Mouse (Mus musculus) gastrocnemius, postnatal 25 days (tissue): ENCODE data around the gene Socs7. TPM values are rescaled to one million over a fixed set of nuclear protein-coding genes. Genes with fewer than 3 reads are reported as not detected.

Experiments
- DNase-seq: peaks from one replicate; pipeline ENCODE4 v3.0.0; 2022
- total RNA-seq, 2 experiments: library from RNA; stranded (reverse); gene quantifications; 1 replicate in 1 of 2; 2 replicates in 1 of 2; pipeline ENCODE4 v1.2.3; 2021

Gene Socs7
- total RNA-seq, 2 experiments from 2014 or later: 38.9 to 39.2 TPM

DNA sequence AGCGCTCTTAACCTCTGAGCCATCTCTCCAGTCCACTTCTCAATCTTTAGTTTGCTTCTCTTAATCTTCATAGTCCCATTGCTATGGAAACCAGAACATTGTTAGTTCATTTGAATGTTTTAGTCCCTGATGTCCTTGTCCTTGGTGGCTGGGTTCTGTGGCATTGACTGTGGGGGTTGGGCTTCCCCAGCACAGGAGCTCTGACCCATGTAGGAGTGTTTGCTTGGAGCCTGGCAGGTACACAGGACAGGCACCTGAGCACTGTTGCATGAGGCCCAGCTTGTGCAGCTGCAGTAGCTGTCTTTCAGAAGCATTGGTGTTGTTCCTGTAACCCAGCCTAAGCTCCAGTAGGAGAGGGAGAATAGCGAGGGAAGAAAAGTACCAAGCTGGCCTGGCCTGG is 25.5 kb downstream of the Socs7 start:
- no peak for DNase-seq

DNA sequence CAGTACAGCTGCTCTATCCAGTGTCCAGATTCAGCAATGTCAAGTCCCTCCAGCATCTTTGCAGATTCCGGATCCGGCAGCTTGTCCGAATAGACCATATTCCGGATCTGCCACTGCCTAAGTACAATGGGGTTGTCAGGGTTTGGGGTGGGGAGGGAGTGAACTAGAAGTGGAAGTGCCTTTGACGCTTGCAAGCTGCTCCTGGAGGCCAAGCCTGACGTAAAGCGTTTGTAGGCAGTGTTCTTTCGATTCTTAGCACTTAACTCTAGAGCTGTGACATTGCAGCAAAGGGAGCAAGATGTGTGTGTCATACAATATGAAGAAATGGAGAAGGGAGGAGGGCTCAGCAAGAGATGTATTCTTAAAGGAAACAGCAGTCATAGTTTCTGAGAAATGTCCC is 26.8 kb downstream of the Socs7 start:
- DNase-seq: no peak

DNA sequence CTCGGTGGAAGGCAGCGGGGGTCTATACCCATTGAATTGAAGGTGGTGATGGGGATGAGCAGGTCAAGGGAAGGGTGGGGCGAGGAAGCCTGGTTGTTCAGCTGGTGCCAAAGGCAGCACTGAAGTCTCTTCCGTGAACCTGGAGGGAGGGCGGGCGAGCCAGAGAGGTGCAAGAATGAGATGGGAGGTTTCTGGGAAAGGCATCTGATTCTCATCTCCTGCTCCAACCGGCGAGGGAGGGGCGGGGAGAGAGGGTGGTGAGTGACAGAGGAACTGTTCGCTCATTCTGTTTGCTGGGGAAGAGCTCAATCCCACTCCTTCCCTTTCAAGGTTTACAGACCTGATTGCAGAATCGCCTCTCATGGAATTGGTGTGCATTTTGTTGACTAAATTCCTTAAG is 31.3 kb downstream of the Socs7 start:
- no peak for DNase-seq

DNA sequence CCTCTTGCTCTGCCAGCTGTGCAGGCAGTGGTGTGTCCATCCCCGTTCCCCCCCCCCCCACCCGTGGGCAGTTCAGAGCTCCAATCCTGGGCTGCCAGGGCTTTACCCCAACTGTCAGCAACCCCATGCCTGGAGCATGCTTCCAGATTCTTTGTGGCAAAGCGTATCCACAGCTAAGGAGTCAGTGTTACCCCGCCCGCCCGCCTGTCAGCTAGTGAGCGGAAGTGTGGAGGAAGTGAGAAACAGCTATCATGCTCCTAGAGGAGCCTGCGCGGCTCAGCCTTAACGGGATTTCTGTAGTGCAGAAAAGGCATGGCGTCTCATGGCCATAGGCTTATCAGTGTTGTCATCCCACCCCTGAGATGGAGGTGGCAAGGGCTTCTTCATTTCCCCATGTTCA is 31.8 kb downstream of the Socs7 start:
- DNase-seq: no peak

DNA sequence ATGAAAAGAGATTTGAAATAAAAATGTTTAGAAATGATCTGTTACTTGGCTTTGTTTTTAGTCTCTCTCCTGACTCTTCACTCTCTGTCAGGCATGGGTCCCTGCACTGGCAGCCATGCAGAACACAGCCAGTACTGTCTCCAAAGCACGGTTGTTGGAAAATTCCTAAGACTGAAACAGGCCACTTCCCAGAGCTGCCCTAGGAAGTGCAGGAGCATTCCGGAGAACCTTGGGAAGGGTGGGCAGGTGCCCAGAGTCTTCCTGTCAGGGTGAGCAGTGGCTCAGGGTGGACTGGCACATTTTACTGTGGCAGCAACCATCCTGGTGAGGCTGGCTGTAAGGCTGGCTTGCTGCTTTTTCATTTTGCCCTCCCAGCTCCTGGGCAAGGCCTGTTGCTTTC is 36.2 kb downstream of the Socs7 start:
- no peak for DNase-seq

DNA sequence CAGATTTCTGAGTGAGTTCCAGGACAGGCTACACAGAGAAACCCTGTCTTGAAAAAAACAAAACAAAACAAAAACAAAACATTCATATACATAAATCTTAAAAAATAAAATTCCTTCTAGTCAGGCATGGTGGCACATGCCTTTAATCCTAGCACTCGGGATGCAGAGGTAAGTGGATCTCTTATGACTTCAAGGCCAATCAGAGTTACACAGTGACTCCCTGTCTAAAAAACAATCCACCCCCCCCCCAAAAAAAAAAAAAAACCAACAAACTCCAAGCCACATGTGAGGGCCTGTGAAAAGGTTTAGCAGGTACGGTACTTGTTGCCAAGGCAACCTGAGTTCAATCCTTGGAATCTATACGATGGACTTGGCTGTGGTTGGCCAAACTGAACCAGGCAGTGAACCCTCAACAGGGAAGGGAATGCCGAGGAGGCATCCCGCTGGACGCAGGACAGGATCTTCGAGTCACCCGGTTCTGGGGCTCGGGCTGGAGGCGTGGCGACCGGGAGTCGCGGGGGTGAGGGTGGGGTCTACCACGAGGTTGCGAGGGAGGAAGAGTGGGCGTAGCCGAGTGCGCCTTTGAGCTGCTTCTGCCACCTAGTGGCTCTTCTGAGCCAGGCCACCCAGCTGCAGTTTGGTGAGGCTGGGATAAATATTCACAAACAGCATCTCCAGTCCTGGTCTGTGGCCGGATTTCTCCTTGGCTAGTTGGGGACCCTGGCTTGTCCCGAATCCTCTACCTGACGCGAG is 37.8 kb downstream of the Socs7 start:
- DNase-seq: peak; percentile 80

DNA sequence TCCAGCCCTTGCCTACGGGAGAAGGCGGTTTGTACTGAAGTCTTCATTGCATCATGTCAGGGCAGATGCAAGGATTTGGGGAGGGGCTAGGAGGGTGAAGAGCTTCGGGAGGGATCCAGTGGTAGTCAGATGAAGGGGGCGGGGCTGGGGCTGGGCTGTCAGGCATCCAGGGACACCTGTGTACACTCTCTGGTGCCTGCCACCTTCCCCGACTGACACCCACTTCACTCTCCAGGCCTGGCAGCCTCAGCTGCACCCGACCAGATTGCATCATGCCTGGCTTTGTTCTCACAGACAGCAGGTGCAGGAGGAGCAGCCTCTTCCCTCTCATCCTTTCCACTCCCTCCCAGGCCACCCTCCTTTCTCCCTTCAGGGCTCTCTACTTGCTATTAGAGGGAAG is 38.7 kb downstream of the Socs7 start:
- no peak for DNase-seq

DNA sequence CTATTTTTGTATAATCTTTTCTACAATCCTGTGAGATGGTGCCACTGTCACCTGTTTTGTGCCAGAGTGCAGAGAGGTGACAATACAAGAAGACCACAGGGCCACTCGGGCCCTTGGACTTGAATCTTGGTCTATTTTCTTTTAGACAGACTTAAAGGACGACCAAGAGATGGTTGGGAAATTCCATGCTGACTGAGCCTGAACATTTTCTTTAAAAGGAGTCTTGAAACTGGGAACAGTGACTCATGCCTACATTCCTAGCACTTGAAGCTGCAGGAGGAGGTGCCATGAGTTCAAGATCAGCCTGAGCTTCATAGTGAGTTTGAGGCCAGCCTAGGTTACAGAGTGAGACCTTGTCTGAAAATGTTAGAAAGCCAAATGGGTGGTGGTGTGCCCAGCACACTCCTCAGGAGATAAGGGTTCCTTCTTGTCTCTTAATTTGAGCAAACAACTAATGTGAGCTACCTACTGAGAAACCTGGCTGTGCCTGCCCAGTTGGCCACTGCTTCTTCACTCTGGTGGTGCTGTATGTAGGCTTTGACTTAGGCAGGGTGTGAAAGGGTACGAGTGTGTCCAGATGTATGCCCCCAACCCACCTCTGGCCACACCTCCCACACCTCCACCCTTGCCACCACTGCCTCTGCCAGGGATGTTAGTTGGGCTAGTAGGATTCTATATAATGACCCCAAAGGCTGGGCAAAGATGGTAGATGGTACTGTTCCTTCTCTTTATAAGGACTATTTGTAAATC is 39.5 kb downstream of the Socs7 start:
- DNase-seq: no peak

DNA sequence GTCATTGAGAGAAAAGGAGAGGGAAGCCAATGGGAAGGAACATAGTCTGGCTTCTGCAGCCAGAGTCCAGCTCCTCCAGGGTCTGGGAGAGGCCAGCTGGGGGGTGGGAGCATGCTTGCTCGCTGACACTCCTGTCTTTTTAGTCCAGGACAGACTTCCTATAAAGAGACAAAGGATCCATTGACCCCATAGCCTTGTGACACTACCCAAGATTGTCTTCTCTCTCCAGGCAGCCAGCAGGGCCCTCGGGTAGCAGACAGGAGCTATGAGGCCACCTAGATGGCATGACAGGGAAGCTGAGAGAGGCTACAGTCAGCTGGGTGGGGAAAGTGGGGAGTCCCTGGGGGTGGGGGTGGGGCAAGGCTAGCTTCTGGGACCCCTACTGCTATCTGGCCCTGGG is 40.4 kb downstream of the Socs7 start:
- no peak for DNase-seq

DNA sequence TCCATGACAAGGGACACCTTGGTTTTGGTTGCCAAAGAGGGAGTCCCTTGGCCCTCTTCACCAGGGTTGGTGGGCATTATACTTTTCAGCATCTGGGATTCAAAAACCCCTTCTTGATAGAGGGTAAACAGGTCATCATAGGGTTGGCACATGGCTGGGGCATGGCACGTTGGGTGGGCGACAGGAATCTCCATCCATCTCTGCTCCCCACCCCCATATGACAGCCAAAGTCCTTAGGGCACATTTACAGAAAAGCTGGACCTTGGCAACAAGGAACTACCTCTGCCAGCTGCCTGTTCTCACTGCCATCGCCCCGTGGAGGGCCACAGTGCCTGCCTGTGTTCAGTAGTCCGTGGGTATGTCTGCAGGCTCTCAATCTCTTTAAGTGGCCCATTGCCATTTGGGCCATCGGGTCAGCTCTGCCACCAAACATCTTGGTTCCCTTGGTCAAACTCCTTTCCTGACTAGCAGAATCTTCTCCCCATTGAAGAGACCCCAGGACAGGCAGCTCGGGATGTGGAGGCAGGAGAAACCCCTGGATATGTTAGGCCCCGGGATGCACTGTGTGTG is 41.3 kb downstream of the Socs7 start:
- no peak for DNase-seq

DNA sequence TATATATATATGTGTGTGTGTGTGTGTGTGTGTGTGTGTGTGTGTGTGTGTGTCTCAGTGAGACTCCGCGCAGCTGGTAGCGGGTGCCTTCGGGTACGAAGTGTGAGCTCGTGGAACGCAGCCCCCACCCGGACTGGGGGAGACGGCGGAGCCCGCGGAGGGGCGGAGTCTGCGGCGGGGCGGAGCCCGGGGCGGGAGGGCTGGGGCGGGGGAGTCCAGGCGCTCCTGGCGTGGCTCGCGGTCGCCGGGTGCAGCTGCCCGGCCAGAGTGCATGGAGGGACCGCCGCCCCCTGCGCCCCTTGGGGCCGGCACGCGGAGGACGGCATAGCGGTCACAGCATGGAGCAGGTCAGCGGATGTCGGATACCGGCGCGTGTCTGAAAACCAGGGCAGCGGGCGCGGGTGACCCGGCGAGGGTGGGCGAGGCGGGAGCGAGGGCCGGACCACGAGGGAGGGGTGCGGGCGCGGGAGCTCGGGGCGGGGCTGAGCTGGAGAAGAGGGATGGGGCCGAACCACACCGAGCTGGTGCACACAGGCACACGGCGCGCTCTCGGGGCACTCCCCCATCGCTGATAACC is 41.9 kb downstream of the Socs7 start:
- peak; percentile 61 for DNase-seq

DNA sequence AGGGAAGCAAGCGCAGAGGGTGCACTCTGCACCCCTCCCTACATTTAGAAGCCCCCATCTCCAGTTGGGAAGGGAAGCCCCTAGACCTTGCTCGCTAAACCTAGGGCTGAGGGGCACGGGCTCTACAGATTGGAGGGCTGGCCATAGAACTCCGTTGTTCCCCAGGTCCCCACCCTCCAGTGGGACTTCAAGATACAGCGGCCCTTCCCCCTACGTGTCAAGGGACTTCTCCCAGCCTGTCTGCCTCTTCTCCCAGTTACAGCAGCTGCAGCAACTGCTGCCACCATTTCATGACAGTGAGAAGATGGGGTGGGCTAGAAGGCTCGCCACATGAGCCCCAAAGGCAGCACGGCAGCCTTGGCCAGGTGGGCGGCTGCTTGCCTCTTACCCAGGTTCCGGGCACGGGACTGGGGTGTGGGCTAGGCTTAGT is 42.4 kb downstream of the Socs7 start:
- DNase-seq: no peak

DNA sequence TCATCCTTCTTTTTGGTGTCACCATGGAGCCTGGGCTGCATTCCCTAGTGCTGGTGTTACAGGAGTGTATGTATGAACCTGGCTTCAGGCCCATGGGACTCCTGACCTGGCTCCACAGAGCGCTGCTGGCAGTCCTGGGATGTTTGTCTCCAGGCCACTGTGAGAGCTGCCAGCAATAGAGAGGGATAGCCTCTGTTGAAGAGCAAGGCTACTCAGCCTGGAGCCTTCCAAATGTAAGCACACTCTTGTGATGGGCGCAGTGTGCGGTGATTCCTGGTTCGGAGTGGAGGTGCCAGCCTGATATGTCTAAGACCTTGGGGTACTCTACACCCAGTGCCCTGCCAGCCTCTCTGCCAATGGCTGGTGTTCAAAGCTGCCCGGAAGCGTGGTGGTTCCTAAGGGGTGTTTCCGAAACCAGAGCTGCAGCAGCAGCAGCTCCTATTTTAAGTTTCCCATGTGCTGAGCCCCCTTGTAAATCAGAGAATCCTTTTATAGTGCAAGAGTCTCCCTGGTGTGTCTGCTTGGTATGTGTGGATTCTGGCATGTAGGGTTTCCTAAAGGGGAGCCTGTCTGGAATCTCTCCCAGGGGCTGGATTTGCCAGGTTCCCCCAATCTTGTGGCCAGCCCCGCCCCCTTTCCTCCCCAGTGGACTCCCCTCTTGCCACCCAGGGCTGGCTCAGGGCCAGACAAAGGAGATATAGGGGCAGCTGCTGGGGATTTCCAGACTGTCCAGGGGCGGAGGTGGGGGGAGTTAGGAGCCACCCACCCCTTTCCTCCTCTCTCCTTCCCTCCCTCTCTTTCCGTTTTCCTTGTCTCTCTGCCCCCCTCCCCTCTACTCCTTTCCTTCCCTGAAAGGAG is 44.0 kb downstream of the Socs7 start:
- no peak for DNase-seq

DNA sequence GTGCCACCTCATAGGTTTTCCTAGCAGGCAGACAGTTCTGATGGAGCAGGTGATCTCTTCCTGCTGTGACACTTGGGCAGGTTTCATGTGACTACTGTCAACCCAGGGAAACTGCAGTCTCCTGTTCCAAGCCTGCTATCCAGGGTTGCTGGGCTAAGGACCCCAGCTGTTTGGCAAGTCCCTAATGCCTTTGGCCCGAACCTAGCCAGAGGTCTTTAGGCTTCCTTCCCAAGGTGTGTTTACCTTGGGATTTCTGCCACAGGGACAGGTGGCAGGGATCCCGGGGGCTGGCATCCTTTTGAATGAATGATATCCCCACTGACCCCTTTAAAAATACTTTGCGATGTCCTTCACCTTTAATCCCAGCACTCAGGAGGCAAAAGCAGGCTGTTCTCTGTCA is 45.1 kb downstream of the Socs7 start:
- DNase-seq: no peak

DNA sequence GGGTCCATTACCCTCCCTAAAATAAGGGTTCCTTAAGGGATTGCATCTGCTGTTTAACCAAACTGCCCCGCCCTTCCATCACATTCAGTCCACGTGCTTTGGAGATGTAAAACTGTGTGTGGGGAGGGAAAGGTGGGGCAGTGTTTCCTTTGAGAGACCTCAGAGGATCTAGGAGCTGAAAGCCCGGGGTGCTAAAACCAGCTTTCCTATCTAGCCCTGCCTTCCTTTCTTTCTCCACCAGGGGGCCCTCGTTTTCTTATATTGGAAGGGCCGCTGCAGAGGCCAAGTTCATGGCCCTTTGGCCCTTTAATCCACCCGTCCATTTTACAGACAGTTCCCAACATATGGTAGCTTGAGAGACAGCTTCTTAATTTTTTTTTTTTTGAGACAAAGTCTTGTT is 45.8 kb downstream of the Socs7 start:
- no peak for DNase-seq

DNA sequence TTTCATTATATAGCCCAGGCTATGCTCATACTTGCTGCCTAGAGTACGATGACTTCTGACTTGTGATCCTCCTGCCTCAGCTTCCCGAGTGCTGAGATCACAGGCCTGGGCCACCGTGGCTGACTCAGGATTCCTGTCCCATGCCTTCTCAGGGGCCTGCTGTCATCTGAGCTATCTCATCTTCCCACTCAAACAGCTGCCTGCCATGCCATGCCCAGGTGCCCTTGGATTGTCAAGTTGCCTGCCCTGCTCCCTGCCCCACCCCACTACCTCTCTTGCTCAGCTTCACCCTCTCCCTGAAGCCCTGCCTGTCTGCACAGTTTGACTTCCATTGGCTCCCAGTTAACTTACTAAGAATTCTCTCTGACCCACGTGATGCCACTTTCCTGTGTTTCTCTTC is 48.6 kb downstream of the Socs7 start:
- DNase-seq: no peak

DNA sequence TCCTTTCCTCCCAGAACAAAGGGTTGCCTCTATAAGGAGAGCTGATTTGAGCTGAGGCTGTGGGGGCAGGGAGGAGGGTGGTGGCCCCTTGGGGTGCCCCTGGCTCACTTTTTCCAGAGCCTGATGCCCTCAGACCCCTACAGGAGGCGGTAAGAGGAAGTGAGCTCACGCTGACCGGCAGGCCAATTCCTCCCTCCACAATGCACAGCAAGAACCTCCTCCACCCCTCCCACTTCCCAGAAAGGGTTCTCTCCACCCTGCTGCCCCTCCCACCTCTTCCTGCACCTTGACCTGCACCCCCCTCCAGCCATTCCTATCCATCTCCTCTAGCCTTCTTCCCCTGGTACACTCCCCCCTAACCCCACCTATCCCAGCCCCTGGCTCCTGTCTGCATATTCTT is 49.8 kb downstream of the Socs7 start:
- DNase-seq: no peak

DNA sequence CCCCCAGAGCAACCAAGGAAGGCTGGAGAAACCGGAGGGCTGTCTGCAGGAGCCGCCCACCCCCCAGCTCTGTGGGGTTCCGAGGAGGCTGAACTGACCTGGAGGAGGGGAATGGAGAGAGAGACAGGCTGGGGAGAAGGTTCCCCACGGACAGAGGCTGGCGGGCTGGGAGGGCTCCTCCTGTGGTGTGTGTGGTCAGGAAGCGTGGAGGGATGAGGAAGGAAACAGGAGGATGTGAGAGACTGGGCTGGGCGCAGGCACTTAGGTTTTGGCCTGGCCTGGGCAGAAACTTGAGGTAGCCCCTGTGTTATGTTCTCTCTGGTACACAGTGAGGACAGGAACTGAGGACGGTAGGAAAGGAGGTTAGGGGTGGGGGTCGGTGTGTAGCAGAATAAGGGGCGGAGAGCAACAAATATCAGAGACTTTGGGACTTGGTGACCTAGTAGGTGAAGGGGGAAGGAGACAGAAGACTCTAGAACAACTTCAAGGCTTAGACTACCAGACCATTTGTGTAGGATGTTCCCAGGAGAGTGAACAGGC is 50.5 kb downstream of the Socs7 start:
- DNase-seq: no peak

DNA sequence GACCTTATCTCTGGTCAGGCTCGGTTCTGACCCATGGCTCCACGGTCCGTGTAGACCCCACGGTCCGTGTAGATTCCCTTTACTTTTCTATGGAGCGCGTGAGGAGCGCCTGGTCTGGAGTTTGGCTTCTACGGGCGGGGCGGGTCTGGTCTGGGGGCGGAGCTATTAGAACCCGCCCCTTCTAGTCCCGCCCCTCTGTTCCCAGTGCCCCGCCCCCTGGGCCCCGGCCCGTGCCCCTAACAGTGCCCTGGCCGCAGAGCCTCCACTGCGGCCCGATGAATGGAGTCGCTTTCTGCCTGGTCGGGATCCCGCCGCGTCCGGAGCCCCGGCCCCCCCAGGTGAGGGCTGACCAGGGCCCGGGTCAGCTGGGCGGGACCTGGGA is 53.0 kb downstream of the Socs7 start, which contains the start of gene Arhgap23:
Gene Arhgap23, plus strand, starts transcription at position 204 of the 382 bp plus-strand sequence.
- peak; percentile 75 for DNase-seq

DNA sequence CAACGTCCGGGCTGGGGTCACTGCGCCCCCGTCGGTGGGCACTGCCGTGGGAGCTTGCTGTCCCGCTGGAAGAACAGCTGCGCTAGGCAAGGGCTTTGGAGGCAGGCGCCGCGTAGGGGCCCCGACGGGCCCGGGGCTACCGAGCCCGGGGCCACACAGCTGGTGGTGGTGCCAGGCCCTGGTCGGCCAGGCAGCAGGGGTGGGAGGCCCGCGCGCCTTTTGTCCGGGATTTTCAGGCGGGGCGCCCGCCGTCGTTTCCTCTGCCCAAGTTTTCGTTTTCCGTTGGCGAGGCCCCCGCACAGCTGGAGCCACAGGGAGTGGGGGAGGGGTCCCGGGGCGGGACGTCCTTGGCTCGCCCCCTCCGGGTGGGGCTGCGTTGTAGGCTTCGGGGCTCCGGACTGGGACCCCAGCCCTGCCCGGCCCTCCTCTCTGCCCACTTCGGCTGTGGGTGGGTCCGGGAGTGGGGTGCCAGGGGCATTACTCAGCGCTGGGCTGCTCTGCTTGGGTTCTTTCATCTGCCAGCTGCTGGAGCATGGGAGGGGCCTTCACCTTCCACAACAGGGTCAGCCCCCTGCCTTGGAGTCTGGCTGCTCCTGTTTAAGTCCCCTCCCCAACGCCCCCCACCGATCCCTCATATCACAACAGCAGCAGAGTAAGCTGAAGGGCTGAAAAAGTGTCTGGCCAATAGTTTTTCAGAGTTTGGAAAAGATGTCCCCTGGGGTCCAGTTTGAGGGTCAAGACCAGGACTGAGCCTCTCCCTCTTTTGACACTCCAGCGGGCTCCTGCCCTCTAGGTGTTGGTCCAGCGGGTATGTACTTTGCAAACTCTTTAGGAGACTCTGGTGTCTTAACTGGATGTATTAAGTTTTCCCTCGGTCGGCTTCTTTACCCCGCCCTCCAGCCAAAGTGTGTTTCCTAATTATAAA is 53.6 kb downstream of the Socs7 start:
- DNase-seq: peak; percentile 77

DNA sequence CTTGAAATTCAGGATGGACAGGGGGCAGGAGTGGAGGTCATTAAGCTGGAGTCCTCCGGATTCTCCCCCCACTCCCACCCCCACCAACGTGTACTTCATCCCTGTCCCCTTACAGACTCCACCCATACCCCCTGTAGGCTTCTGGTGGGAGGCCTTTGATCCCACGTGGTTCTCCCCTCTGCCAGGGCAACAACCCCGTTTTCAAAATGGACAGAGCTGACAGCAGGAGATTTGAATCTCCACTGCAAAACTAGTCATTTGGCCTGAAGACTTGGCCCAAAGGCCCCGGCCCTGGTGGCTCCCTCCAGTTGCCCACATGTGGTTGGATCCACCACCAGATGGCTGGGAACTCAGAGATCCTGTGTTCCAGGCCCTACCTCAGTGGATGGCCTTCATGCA is 54.3 kb downstream of the Socs7 start:
- DNase-seq: no peak
